Mouse (Mus musculus): ENCODE data around the gene H2-DMb2.

DNA sequence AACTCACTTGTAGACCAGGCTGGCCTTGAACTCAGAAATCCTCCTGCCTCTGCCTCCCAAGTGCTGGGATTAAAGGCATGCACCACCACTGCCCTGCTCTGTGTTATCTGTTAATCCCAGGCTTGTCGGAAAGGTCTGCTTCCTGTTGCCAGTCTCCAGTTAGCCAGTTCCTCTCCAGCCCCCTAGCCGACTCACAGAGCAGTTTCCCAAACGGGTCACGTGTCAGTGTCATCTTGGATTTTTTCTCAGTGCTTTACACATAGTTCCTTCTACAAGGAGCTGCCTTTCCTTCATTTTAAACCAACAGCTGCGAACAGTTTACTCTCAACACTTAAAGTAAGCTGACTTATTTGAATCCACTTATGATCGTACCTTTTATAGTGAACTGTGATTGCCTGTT, 18.5 kb upstream of the H2-DMb2 start:
- peak; percentile 37 for TF ChIP-seq USF1 (IDR thresholded peaks at IDR 0.05; ENCODE audit: low read depth)
- no peak for TF ChIP-seq TCF12 (IDR thresholded peaks at IDR 0.05; ENCODE audit: insufficient read depth, poor library complexity, severe bottlenecking)
- TF ChIP-seq E2F4 (IDR thresholded peaks at IDR 0.05; ENCODE audit: insufficient read depth) = no peak
- no peak for TF ChIP-seq MYOD1 (IDR thresholded peaks at IDR 0.05; ENCODE audit: control insufficient read depth in 1 of 3, insufficient read length in 2 of 3, low read depth in 2 of 3)
- no peak for TF ChIP-seq POLR2A (IDR thresholded peaks at IDR 0.05; ENCODE audit: insufficient read length, low read depth)
- no peak for TF ChIP-seq POLR2AphosphoS2 (IDR thresholded peaks at IDR 0.05; ENCODE audit: insufficient read length, low read depth)
- no peak for TF ChIP-seq SRF (IDR thresholded peaks at IDR 0.05; ENCODE audit: control insufficient read depth, insufficient read length, low read depth)
- no peak for TF ChIP-seq MAX (IDR thresholded peaks at IDR 0.05; ENCODE audit: low read depth)
- no peak for TF ChIP-seq CEBPB (IDR thresholded peaks at IDR 0.05; ENCODE audit: insufficient read depth, poor library complexity, severe bottlenecking)

Data from myocyte (in vitro differentiated cells).